Mouse (Mus musculus) monocyte, adult 2 months (primary cell): ENCODE data around the gene Hip1.

ENCODE experiments used
- DNase-seq, 2 experiments: peaks; one replicate each; pipeline ENCODE4 v3.0.0; 2022; ENCODE audit warnings: low spot score in 2 of 2, low read depth in 1 of 2

Hip1 gene

DNA sequence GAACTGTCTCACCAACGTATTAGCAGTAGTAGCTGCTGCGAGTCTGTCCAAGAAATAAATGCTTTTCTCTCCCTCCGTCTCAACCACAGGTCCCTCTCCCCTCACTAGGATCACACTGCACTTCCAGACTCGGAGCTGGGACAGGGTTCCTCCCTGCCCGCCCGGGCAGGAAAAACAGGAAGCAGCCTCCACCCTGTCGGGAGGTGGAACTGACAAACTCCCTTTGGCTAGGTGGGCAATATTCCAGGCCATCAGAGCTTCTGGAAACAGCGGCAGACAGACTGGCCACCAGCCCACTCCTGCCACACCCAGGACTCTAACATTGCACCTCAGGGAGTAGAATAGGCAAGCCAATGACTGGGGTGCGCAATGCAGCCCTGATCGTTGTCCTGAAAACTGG, 11.5 kb downstream of the Hip1 start:
- DNase-seq = no peak

DNA sequence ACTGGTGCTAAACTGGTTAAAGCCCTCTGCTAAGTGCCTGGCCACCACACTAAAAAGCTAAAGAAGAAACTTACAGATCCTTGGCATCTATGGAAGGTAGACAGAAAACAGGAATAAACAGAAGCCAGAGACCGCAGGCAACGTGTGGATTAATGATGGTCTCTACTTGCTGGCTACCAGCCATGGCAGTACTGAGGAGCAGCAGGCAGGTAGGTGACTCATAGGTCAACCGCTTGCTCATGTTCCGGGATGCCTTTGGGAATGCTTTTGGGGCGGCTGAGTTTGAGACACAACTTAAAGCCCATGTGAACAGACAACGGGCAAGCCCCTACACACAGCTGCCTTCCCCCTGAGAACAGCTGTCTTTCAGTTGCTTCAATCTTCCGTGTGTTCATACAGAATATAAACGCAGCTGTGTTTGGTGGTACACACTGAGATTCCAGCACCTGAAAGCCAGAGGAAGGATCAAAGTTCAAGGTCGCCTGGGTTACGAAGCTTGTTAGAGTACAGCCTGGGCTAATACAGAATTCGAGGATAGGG, 13.5 kb downstream of the Hip1 start:
- DNase-seq = no peak

DNA sequence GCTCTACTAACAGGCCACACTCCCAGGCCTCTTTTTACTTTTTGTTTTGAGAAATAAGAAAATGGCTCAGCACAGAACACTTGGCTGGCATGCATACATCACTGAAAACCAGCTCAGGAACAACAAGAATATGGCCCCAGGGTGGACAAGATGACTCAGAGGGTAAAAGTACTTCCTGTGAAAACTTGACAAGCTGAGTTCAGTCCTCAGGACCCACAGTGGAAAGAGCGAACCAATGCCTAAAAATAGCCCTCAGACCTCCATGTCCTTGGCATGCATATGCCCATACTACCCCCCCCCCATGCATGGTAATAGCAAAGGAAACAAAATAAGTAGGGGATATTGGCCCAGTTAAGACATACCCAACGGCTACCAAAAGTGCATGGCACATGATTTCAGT, 15.0 kb downstream of the Hip1 start:
- no peak for DNase-seq

DNA sequence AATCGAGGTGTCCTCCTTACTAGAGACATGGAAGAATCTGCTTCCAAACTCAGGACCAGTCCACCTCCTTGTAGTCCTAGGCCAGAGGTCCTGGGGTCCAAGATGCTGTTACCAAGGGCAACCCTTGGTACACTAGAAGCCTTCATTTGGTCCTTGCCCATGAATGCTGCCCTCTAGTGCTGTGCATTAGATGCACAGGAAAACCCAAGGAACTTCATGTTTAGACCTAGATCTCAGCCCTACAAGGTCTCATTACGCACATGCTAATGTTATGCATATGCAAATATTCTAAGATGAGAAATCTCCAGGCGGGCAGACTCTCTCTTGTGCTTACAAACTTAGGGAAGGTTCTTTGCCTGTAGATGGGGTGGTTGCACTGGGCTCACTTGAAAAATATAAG, 15.6 kb downstream of the Hip1 start:
- DNase-seq = no peak

DNA sequence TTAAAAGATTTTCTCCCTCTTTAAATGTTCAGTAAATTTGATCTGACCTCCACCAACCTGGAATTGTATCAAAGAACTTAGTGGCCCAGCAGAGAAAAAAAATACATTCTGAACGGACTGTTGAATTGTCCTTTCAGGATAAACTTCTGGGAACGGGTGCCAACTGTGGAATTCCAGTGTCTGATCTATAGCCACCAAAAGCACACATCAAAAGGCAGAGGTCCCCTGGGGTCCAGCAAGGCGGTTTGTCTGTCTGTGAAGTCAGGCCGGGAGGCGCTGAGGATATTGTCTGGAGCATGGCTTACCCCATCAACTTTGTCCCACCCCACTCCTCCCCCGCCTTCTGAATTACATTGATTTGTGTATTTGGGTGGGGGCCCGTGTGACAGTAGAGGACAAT, 16.9 kb downstream of the Hip1 start:
- no peak for DNase-seq

DNA sequence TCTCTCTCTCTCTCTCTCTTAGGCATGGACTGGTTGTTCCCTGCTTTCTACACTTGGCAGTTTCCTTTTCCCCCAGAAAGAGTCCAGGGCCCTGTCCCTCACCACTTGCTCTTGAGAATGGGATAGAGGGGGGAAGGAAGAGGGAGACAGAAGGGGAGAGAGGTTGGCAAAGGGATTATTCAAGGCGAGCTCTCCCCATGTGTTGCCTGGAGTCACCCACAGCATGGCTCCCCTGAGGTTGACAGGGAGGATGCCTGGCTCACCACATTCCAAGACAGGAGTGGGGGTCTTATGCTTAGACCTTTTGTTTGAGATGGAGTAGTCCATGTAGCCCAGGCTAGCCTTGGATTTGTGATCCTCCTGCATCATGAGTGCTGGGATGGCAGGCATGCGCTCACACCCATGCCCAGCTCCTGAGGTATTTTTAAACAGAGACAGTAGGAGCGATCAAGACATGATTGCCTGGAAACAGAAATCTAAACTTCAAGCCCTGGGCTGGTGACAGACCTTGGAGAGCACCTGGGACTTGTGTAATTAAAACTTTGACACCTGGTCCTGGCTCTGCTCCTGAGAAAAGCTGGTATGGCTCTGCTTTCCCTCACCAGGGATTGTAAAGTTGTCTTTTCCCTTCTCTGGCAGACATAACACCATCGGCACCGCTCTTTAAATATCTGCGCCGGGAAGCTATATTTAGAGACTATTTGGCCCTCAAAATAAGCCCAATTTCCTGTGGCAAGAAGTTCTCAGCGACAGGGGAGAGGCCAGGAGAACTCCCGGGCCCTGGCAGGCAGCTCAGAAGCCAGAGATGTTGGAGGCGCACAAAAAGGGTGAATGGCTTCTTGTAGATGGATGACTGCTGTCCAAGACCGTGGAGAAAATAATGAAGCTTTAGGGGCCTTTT, 20.0 kb downstream of the Hip1 start:
- no peak for DNase-seq

DNA sequence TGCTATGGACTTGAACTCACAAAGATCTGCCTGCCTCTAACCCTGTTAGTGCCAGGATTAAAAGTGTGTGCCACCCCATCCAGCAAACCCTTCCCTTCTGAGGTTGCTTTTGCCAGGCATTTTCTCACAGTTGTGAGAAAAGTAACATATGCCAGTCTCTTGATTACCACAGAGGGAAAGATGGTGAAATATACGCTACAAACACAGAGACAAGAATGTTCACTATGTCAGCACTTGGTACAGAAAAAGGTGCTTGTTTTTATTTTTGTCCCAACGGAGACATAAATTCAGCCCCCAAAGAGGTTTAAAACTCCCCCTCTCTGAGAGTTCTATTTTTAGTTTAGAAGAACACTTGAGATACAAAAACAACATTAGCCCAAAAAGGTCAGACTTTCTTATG, 20.8 kb downstream of the Hip1 start:
- DNase-seq = no peak

DNA sequence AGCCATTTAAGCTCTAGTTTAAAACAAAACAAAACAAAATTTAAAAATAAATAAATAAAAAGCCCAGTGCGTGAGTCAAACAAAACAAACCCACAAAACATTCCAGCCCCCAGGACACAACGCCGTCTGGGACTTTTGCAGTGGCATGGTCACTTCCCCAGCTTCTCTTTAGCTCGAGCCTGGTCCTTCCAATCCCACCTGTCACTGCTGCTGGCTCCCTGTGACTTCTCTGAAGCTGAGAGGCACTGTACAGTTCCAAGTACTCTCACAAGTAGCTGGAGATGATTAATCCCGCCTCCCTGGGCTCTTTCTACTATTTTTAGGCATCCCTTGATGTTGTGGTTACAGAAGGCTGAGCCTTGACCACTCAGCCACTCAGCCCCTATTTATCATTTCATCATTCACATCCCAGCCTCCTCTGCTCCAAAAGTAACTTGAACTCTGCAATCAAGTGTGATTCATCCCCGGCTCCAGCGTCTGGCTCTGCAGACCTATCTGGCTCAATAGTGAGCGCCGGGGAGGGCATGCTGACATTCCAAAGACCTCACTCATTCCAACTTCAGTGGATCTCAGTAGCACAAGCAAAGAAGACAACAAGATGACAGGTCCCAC, 22.7 kb downstream of the Hip1 start:
- no peak for DNase-seq

DNA sequence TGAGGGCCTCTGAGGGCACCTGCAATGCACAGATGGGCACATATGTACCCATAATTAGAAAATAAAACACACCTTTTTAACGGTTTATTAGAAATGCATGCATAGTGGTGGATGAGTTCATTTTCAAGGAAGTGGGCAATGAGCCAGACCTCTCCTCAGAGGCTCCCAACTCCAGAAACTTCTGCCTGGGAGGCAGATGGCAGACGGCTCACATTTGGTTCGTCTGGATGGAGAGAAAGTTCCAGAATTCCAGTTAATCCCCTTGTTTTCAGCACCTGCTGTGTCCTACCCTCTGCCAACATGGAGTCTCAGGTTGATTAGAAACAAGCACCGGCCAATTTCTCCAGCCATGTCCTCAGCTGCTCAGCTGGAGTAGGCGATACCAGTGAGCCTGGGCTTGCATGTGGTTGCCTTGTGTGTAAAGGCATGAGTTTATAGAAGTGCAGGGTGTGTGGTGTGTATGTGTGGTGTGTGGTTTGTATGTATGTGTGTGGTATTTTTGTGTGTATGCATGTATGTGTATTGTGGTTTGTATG, 27.5 kb downstream of the Hip1 start:
- no peak for DNase-seq

DNA sequence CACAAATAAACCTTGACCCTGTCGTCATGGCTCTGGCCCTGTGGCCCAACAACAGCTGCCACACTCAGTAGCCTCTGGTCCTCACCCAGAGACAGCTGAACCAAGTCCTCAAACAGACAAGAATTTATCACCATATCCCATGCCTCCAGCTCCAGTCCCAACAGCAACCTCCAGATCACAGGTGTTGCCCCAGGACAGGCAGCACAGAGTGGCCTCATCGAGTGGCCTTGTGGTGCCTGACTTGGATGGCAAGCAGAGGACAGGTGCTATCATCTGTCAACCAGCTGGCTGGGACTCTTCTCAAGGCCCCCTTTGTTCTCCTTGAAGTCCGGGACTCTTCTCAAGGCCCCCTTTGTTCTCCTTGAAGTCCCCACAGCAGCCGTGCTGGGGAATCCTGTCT, 31.8 kb downstream of the Hip1 start:
- DNase-seq = no peak

DNA sequence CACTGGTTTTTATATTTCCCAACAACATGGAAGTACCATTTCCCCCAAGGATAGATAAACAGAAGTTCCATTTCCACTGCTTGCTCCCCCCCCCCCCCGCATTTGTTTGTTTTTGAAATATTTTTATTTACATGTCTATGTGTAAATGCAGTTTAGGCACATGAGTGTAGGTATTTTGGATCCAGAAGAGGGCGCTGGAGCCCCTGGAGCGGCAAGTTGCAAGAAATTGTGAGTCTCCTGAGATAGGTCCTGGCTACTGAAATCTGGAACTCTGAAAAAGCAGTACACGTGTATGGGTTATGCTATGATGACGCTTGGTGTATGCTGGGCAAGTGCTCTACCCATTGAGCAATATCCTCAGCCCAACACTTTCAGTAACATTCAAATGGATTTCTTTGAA, 33.8 kb downstream of the Hip1 start:
- no peak for DNase-seq

DNA sequence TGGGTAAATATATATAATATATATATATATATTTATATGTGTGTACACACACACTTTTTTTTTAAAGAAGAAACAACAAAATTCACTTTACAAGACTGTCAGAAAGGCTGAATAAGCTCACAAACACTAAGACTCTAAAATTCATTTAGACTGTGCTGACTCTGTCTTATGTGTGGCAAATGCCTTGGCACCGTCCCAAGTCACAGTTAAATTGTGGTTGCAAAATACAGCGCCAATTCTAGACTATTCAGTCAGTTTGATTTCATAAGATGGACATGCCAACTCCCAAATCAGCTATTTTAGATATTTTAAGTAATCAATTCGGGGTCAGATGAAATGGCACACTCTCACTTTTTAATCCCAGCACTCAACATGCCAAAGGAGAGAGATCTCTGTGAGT, 36.6 kb downstream of the Hip1 start:
- no peak for DNase-seq

DNA sequence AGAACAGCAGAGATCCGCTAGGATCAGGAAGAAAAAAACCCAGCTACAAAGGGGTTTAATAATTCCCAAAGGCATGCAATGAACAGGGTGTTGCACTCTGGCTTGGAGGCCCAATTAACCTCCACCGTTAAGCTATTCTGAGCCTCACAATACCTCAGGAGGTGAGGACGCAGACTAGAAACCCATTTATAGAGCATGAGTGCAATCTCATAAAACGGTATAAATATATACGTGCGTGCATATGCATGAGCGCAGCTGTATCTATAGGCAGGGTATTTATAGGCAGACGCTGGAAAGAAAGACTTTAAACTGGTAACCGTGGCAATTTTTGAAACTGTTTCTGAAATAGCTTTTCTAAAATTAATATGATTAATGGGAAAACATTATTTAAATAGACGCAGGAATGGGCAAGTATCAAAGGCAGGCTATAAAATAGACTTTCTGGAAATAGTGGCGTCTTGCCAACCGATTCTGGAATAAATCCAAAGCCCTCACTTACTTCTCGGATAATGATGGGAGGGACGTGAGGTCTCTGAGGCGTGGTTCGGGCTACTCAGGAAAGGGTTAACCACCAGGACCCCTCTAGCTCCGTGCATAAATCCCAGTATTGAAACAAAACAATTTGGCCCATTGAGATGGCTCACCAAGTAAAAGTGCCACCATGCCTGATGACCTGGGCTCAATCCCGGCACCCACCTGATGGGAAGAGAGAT, 37.2 kb downstream of the Hip1 start:
- DNase-seq = no peak

DNA sequence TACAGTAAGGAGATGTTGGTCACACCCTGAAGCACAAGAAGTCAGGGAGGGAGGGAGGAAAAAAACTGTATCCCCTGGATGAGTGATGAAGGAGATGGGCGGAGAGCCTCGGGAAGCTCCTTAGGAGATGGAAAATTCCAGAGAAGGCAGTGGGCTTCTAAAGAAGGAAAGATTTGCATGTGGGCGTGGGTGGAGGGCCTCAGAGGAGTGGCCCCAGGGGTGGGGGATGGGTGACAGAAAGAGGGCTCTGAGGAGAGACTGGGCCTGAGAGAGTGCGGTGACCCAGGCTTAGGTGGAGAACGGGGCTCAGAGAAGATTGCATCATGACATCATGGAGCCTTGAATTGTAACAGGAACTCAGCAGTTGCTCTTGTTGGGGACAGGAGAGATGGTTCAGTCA, 39.5 kb downstream of the Hip1 start:
- DNase-seq = no peak

DNA sequence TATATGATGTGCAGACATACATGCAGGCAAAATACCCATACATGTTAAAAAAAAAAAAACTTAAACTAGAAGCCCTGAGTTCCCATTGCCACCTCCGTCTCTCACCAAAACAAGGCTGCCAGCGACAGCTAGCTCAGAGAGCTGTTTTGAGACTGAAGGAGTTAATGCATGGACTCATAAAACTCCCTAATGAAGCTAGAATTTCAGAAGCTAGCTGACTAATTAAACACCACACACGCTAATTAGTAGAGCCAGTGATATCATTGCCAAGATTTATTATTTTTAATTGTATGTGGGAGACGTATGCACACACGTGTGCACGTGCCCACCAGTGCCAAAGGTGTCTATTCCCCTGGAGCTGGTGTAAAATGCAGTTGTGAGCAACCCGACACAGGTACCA, 42.0 kb downstream of the Hip1 start:
- no peak for DNase-seq

DNA sequence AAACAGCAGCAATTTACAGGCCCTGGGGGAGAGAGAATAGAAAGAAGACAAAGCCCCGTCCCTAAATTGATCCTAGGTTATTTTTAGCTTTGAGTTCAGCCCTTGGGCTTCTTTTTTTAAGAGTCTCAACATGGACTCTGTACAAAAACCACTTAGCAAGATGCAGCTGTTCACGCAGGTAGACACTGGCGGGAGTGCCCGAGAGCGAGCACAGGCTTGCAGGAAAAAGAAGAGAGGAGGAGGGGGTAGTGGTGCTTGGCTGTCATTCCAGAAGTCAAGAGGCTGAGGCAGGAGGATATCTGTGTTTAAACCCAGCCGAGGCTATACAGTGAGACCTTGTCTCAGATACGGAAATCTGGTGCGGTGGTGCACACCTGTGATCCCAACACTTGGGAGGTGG, 42.9 kb downstream of the Hip1 start:
- DNase-seq = no peak

DNA sequence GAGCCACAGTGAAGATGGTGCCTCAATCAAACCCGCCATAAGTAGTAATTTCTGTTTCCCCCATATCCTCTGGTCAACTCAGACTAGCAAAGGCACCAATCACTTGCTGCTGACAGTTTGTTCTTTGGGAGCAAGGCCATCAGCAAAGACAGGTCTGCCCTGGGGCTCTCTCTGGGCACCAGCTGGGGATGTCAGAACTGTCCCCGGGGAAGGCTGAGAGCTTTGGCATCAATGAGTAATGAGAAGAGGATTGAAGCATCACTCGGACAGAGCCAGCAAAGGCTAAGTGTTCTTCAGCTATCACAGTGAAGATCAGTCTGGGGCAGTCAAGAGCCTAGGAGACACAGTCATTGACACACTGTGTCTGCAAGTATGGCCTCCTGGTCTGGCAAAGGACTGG, 46.0 kb downstream of the Hip1 start:
- DNase-seq = no peak

DNA sequence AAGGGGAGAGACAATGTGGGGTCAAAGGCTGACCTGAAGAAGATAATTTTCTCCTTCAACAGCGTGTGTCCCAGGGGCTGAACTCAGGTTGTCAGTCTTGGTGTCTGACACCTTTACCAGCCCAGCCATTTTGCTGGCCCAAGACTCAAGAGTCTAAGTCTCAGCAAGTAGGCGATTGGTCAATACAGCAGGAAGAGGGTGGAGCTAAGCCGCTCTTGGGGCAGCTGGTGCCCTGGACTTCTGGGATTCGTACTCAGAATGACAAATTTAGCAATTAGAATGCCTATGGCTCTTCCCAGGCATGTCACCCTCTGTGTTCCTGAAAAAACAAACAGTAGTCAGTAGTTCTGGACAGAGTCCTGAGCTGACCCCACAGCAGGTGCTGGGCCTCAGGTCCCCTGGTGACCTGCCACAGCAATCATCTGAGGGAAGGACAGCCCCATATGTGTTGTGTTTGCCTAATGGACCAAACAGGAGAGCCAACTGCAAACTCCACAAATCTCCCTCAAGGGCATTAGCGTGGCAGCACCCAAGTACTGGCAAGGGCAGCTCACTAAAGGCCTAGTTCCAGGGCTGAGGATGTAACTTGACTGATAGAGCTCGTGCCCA, 47.5 kb downstream of the Hip1 start:
- no peak for DNase-seq

DNA sequence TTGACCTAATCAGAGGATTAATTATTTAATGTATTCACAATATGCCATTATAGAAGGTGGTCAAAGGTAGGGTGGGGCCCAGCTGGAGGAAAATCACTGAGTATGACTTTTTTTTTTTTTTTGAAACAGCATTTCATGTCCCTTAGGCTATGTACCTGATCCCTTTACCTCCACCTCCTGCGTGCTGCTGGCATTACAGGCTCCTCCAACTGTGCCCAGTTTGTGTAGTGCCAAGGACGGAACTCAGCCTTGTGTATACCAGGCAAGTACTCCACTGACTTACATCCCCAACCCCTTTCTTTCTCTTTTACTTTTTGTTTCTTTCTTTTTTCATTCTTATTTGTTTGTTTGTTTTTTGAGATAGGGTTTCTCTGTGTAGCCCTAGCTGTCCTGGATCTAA, 48.4 kb downstream of the Hip1 start:
- no peak for DNase-seq

DNA sequence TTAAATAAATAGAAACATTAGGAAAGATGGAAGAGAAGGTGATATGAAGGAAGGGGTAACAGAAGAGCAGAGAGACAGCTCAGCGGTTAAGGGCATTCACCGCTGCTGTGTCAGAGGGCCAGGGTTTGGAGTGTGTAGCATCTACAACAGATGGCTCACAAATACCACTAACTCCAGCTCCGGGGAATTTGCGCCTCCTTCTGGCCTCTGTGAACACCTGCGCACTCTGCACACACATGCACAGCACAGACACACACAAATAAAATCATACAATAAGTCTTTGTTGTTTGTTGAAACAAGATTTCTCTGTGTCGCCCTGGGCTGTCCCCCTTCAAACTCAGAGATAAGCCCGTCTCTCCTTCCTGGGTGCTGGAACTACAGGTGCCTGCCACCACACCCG, 49.4 kb downstream of the Hip1 start:
- no peak for DNase-seq

DNA sequence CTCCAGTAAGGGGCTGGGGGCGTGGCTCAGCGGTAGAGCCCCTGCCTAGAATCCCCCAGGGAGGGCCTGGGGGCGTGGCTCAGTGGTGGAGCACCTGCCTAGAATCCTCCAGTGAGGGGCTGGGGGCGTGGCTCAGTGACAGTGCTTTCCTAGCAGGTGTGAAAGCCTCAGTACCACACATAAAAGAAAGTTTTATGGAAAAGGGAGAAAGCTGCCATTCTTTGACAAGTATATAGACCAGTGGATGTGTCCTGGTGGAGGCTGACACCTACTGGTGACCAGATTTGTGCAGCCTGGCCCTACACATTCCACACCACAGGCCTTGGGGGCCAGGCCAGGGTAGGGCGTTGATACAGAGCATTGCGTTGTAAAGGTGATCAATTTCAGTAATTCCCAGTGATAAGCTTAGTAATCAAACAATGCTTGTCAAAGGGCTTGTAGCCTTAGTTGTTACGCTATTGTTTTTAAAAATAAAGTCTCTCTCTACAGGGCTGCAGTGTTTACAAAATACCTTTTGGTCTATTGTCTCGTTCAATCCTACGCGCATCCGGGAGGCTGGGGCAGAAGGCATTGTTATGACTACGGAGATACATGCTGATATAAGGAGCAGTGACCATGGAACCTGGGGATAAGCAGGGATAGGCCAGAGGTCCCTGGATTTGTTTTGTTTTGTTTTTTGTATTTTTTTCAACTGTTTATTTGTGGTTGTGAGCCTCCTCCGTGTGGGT, 50.6 kb downstream of the Hip1 start:
- no peak for DNase-seq
